Mouse (Mus musculus) embryonic stem cell, embryonic (primary cell): ENCODE results near the gene Palld.

Experiments used
- CTCF ChIA-PET, 4 experiments: fragments of 300-600 bp in 2 of 4; fragments of 350-600 bp in 2 of 4; sonication (Branson Sonifier 250); formaldehyde crosslinking; loops; one replicate each; lab custom pipeline; 2022; ENCODE audit warnings: inconsistent platforms in 2 of 4; lab: Charles Lee
- POLR2A ChIA-PET, 4 experiments: fragments of 300-600 bp in 2 of 4; fragments of 350-600 bp in 2 of 4; sonication (Branson Sonifier 250); formaldehyde crosslinking; loops; one replicate each; lab custom pipeline; 2022; ENCODE audit warnings: antibody characterized with exemption in 4 of 4, inconsistent platforms in 1 of 4; lab: Charles Lee

Palld gene

GRCm38 (mm10) chr8:61685280-61685679 is 217.2 kb downstream of the Palld start:
- POLR2A ChIA-PET, result interaction anchor here in 1 of 4 experiments (0.6 kb wide), 1 partner anchor 57 kb away, joined by 3 read pairs; no protein-coding TSS in a partner anchor
- CTCF ChIA-PET, result no interaction called here

GRCm38 (mm10) chr8:61684280-61684939 is 218.1 kb downstream of the Palld start:
- POLR2A ChIA-PET, result interaction anchor here in 2 of 4 experiments (0.6 kb wide), 2 partner anchors 13 to 58 kb away, joined by 3 read pairs; no protein-coding TSS in a partner anchor
- CTCF ChIA-PET, result no interaction called here

GRCm38 (mm10) chr8:61682902-61683301 is 219.6 kb downstream of the Palld start:
- POLR2A ChIA-PET, result no interaction called here
- CTCF ChIA-PET, result no interaction called here

GRCm38 (mm10) chr8:61681217-61681616 is 221.3 kb downstream of the Palld start:
- ChIA-PET CTCF (no interaction called here), POLR2A (no interaction called here)

- CTCF ChIA-PET, result interaction anchor here in 2 of 4 experiments (0.6 to 0.9 kb wide), 2 partner anchors 23 to 166 kb away, joined by 4 read pairs; no protein-coding TSS in a partner anchor
Observed at GRCm38 (mm10) chr8:61677227-61677626, 225.3 kb downstream of the Palld start.

GRCm38 (mm10) chr8:61671151-61671550 is 231.3 kb downstream of the Palld start:
- CTCF ChIA-PET, result interaction anchor here in 1 of 4 experiments (0.6 kb wide), 1 partner anchor 193 kb away, joined by 3 read pairs; no protein-coding TSS in a partner anchor
- POLR2A ChIA-PET, result interaction anchor here in 1 of 4 experiments (0.5 kb wide), 1 partner anchor 14 kb away, joined by 3 read pairs; no protein-coding TSS in a partner anchor

More at GRCm38 (mm10) chr8:61677227-61677626, 225.3 kb downstream of the Palld start:
- POLR2A ChIA-PET, result interaction anchor here in 1 of 4 experiments (0.6 kb wide), 1 partner anchor 65 kb away, joined by 3 read pairs; no protein-coding TSS in a partner anchor

GRCm38 (mm10) chr8:61670376-61670775 is 232.1 kb downstream of the Palld start:
- ChIA-PET CTCF (interaction anchor here in 1 of 4 experiments (0.9 kb wide), 1 partner anchor 204 kb away, joined by 3 read pairs; no protein-coding TSS in a partner anchor), POLR2A (no interaction called here)

GRCm38 (mm10) chr8:61666919-61667318 is 235.6 kb downstream of the Palld start:
- POLR2A ChIA-PET, result interaction anchor here in 1 of 4 experiments (0.7 kb wide), 1 partner anchor 106 kb away, joined by 3 read pairs; no protein-coding TSS in a partner anchor
- CTCF ChIA-PET, result no interaction called here

GRCm38 (mm10) chr8:61665021-61665420 is 237.5 kb downstream of the Palld start:
- POLR2A ChIA-PET, result no interaction called here
- CTCF ChIA-PET, result no interaction called here

GRCm38 (mm10) chr8:61664162-61664561 is 238.3 kb downstream of the Palld start:
- CTCF ChIA-PET, result no interaction called here
- POLR2A ChIA-PET, result interaction anchor here in 1 of 4 experiments (0.6 kb wide), 1 partner anchor 178 kb away, joined by 3 read pairs; no protein-coding TSS in a partner anchor

GRCm38 (mm10) chr8:61662829-61663228 is 239.7 kb downstream of the Palld start:
- POLR2A ChIA-PET, result no interaction called here
- CTCF ChIA-PET, result no interaction called here

GRCm38 (mm10) chr8:61661611-61662010 is 240.9 kb downstream of the Palld start:
- ChIA-PET CTCF (no interaction called here), POLR2A (no interaction called here)

GRCm38 (mm10) chr8:61660961-61661360 is 241.5 kb downstream of the Palld start:
- CTCF ChIA-PET, result no interaction called here
- POLR2A ChIA-PET, result interaction anchor here in 1 of 4 experiments (0.9 kb wide), 1 partner anchor 129 kb away, joined by 5 read pairs; no protein-coding TSS in a partner anchor

- ChIA-PET POLR2A (interaction anchor here in 1 of 4 experiments (0.7 kb wide), 1 partner anchor 19 kb away, joined by 3 read pairs; no protein-coding TSS in a partner anchor), CTCF (no interaction called here)
Observed at GRCm38 (mm10) chr8:61651955-61652354, 250.5 kb downstream of the Palld start.

- ChIA-PET POLR2A (interaction anchor here in 1 of 4 experiments (1.2 kb wide), 1 partner anchor 56 kb away, joined by 4 read pairs; no protein-coding TSS in a partner anchor), CTCF (interaction anchor here in 1 of 4 experiments (0.6 kb wide), 1 partner anchor 488 kb away, joined by 3 read pairs; no protein-coding TSS in a partner anchor)
Observed at GRCm38 (mm10) chr8:61646195-61646835, 256.2 kb downstream of the Palld start.

GRCm38 (mm10) chr8:61645642-61646041 is 256.8 kb downstream of the Palld start:
- ChIA-PET CTCF (interaction anchor here in 1 of 4 experiments (0.6 kb wide), 1 partner anchor 487 kb away, joined by 3 read pairs; no protein-coding TSS in a partner anchor), POLR2A (interaction anchor here in 1 of 4 experiments (1.2 kb wide), 1 partner anchor 55 kb away, joined by 4 read pairs; no protein-coding TSS in a partner anchor)

- ChIA-PET CTCF (no interaction called here), POLR2A (no interaction called here)
Observed at GRCm38 (mm10) chr8:61643215-61643614, 259.3 kb downstream of the Palld start.

- ChIA-PET CTCF (interaction anchor here in 1 of 4 experiments (0.7 kb wide), 1 partner anchor 1011 kb away, joined by 5 read pairs; no protein-coding TSS in a partner anchor), POLR2A (no interaction called here)
Observed at GRCm38 (mm10) chr8:61642358-61642847, 260.1 kb downstream of the Palld start.

- ChIA-PET CTCF (no interaction called here), POLR2A (no interaction called here)
Observed at GRCm38 (mm10) chr8:61639596-61639995, 262.9 kb downstream of the Palld start.
